Mouse (Mus musculus) thymus, postnatal 10 days (tissue): ENCODE measurements around the gene Stab1.

Source experiments
- DNase-seq, 2 experiments: peaks; one replicate each; pipeline ENCODE4 v3.0.0; 2021; ENCODE audit warnings: low spot score in 2 of 2

Gene Stab1

DNA sequence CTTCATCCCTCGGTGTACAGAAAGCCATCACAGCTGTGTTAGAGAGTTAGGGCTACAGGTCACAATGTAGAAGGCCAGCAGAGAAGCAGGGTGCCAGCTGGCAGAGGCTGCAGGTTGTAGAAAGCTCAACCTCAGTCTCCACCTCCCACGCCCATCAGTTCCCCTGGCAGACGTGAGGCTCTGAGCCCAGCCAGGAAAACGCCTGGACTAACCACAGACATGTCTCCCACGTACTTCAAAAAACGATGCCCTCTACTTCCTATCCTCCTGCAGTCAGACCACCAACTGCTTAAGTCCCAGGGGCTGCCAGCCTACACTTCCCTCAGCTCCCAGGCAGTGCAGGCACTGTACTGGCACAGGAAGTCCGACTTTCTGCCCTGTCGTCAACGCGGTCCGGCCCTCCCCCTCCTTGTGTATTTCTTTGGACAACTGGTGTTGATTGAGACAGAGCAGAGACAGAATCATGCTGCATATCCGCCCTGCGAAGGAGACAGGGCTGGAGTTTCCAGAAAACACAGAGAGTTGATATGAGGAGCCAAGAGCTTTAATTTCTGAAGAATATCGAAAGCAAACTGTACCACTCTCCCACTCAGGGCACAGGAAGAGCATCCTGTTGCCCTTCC is 26.6 kb upstream of the Stab1 start:
- DNase-seq, result no peak

DNA sequence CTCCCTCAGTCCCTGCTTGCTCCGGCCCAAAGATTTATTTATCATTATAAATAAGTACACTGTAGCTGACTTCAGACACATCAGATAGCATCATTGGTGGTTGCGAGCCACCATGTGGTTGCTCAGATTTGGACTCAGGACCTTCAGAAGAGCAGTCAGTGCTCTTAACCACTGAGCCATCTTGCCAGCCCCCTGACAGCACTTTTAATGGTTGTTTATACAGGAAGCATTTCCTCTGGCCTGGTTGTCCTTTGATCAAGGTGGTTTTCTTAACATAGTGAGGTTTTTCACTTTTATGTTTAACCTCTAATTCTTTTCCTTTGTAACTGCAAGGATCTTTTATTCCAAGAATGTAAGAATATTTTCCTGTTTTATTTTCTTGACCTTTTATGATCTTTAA is 26.0 kb upstream of the Stab1 start:
- DNase-seq, result no peak

DNA sequence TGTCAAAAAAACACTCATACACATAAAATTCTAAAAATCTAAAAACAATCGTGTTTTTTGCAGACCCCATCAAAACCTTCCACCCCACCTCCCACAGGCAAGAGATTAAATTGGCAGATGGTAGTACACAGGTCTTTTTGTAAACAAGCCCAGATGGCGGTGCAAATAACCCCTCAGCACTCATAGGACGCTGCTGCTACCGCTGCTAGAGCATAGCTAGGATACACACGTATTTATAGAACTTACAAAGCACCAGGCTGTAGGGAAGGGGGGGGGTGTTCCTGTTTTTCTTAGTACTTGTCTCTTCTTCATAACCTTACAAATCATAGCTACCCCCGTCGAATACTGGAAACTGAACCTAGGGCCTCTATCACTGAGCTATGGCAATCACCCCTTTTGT is 25.4 kb upstream of the Stab1 start:
- no peak for DNase-seq

DNA sequence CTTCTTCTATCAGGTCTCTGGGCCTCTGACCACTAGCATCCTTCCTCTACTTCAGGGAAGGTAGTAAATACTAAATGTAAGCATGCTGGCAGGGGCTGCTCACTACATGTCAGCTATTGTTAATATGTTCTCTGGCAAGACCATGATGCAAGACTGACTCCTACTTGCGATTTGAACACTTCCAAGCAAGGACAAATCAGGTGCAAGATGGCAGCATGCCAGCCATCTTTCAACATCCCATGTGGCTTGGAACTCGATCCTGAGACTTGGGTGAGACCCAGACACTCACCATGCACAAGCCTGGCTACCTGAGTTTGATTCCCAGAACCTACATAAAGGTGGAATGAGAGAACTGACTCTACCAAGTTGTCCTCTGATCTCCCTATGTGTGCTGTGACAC is 23.5 kb upstream of the Stab1 start:
- no peak for DNase-seq

DNA sequence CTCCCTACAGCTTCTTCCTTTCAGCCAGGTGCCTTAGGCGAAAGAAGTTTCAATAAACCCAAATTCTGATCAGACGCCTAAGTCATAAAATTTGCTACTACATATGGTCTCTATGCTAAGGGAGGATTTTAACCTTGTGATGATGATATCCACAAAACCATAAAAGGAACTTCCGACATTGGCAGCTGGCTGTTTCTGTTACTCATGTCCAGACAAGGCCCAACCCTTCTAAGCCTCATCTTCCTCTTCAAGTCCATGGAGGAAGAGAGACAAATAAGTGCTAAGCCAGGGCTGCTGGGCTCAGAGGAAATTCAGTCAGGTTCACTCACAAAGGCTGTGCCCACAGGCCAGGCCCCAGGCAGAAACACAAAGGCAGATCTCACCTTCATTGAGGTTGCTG is 20.9 kb upstream of the Stab1 start:
- no peak for DNase-seq

DNA sequence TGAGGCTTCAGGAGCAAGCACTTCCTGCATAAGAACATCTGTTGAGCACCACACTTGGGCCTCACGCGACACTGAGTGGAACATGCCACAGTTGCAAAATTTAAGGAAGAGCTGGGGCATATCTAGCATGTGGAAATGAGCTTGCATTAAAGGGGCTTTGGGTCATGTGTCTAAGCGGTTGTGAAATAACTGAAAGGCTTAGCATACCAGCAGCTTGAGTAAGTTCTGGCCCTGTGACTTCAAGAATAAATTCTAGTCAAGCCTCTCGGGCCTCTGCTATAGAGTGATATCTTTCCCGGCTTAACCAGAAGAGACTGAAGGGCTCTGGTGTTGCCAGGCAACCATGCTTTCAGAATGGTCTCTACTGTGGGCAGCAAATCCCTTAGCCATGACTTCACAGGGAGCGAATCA is 20.3 kb upstream of the Stab1 start:
- DNase-seq, result no peak

DNA sequence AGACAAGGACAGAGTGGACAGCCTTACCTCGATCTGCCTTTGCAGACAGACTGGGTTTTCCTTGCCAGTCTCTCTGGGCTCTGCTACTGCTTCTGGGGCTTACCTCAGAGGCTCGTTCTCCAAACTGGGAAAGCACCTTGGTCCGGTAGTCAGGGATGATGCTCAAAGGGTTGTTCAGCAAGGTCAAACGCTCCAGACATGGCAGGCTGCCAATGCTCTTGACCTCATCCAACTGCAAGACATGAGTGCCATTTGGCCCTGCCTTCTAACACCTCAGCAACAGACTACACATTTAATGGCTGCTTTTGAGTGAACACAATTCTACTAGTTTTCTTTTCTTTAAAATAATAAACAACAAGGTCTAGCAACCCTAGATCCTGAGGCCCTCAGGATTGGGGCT is 18.2 kb upstream of the Stab1 start:
- DNase-seq, result no peak

DNA sequence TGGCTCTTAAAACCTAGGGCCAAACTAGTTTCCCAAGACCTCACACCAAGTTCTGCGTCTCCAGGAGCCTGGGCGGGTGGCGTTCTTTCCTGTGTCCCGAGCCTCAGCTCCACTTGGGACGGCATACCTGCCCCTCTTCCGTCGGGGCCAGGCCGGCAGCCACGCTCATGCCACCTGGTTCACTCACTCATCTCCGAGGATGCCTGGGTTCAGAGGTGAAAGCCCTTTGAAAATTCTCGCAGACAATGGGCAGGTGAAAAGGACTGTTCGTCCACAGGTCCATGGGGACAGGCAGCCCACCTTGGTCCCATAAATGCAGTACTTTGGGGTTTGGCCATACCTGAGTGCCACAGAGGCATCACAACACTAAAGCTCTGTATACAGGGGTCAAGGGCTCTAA is 15.8 kb upstream of the Stab1 start:
- DNase-seq, result no peak

DNA sequence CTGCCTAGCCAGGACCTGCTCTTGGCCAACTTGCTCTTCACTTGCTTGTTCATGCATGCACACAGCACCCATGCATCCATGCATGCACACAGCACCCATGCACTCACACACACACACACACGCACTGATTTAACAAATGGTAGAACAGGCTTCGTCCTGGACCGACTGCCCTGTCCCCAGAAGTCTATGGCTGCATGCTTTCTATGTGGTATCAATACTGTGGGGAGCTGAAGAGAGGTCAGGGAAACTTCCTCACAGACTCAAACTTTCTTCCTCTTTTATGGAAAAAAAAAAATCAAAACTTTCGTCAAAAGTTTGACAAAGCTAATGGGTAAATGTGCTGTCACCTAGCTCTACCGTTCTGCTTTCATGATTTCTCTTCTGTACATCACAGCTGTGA is 15.1 kb upstream of the Stab1 start:
- DNase-seq, result no peak

DNA sequence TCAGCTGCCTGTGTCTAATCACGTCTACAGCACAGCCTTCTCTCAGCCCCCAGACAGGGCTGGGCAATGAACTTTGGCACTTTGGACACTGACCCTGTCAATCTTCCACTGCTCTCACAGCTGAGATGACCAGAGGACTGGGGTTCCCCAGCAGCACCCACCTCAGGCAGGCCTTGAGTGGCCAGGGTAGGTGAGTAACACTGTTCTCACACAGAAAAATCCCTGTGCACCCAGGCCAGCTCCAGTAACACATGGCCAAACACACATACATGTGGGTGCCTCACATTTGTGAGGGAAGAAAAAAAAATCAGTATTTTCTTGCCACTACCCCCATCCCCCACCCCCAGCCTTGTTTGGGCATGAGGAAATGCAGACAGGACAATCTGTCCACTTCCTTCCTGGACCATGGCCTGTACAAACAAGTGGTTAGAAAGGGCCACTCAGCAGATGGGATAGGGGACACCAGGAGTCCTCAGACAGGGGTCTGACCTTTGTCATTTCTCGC is 14.4 kb upstream of the Stab1 start:
- no peak for DNase-seq

DNA sequence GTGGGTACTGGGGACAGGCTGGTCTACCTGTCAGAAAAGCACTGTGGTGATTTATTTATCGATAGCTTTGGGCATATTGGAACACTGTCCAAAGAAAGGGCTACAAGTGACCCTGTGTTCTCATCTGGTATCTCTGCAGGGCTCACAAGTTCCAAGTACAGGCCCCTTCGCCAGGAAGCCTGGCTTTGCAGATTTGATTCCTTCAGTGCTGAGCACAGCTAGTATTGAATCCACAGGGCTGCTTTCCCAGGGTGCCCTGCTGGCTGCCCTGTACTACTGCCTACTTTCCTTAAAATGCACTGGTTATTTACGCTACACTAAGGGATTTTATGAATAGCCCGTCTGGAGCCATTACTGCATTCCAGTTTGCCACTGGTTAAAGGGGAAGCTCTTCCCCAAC is 13.1 kb upstream of the Stab1 start:
- DNase-seq, result no peak

DNA sequence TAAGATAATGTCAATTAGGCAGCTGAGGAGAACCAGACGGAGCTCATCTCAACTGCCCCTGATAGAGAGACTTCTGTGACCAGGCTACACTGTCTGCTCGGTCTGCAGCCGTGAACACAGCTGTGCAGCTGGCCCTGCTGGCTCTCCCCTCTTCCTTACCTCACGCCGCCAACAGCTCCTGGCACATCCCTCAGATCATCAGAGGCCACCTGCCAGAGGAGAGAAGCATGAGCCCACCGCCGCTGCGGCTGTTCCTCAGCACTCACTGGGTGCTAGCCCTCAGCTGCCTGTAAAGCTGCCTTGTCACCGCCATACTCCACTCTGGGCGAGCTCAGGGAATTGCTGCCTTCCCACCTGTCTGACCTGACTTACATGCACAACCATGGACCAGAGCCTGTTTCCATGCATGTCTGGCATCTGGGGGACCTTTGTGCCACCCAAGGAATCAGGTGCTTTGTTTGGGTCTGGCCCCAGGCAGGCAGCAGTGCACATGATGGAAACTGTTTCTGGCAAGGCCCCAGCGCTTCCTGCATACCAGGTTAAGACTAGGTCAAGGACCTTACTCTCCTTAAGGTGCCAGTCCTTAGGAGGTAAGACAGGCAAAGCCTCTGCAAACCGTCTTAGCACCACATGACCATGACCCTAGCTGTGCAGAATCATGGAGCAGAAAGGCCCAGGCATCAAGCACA is 11.4 kb upstream of the Stab1 start:
- no peak for DNase-seq

DNA sequence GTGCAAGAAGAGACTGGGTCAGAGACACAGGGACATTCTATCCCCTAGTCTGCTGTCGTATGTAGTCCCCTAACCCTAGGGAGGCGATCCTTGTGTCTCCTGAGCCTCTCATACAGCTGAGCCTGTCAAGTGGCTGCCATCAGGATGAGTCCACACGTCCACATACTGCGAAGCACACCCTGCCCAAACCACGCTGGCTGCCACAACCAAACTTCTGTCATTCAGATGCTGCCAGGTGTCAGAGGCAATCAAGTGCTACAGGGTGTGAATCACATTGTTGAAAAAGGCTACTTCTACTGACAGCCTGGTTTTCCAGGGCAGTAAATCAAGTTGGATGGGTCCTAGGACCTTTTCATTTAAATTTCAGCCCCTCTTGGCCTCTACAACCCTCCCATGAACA is 9.3 kb upstream of the Stab1 start:
- DNase-seq, result no peak

DNA sequence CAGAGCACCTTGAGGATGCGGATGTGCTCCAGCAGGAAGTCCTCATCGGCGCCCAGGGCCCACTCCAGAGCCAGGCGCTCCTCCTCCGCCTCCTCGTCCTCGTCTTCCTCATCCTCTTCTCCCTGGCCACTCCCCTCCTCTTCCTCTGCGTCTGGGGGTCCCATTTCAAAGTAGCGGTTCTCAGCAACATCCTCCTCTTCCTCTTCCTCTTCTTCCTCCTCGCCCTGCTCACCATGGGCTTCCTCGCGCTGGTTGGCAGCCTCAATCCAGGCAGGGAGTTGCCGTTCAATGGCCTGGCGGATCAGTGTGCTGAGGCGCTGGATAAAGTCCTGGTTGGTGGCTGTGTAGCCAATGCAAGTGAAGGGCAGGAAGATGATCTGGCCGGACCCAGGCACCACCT is 8.8 kb upstream of the Stab1 start:
- DNase-seq, result no peak

DNA sequence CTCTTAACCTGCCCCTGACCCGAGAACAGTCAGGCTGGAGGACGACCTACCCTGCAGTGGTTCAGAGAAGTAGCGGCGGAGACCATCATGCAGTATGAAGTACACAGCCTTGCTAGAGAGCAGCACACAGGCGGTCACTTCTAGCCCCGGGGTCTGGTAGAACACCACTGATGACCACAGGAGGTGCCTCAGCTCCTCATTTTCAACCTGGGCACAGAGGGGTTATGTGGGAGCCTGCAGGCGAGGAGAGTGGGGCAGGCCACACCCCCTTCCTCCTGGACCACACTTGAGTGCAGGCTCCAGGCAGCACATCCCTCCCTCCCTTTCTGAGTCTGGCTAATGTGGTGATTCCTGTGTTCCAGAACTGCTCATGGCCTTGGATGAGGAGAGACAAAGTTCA is 5.1 kb upstream of the Stab1 start:
- no peak for DNase-seq

DNA sequence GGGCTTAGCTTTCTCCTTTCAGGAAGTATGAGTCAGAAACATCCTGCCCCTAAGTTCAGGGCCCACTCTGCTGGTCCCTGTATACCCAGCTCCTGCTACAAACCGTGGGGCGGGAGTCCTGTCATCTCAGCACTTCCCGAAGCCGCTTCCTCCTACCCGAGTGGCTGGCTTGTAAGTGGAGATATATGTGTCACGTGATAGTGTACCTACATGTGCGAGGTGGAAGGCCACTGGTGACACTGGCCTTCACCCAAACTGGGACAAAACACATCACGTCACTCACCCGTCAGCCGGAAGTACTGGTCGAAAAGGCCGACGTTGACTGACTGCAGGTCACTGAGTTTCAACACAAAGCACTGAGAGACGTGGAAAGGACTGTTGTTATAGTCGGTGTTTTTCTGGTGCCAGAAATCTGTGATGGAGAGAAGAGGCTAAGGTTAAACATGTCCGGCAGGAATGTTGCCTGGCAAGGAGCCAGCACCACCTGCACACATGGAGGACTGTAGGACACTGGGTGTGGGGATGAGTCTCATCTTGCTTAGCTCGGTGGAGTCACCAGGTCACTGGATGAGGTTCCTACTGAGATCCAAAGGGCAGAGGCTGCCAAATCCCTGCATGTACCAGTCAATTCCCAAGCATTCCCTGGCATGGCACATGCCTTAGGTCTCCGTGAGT is 4.5 kb upstream of the Stab1 start:
- DNase-seq, result no peak

DNA sequence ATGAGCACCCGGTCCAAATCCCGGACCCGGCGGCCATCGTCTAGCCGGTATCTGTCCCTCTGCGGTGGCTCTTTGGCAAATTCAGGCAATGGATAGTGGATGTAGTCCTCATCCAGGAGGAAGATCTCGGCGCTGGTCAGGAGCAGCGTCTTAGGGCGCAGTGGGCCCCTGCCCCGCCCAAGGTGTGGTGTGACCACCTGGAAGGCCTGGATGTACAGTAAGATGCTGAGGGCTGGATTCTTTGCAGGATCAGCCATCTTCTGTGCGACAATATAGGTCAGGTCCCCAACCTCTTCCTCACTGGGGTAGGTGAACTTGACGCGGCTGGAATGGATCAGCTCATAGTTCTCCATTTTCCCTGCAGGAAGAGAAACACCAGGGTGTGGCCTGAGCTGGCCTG is 3.4 kb upstream of the Stab1 start:
- DNase-seq, result no peak

DNA sequence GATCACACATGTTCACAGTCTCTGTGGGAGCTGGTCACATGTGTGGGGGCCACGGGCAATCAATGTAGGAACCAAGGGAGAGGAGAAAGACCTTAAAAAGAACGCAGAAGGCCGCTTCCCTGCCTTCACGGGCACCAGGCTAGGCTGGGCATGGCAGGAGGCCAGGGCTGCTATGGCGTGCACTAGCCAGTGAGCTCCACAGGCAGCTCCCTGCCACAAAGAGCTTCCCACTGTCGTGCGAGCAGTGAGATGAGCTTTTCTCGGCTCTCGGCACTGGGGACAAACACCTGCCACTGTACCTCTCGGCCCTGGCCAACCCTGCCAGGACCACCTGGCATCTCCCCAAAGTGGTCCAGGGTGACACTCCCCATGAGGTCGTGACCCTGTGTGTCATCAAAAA is 2.9 kb upstream of the Stab1 start:
- DNase-seq, result no peak

DNA sequence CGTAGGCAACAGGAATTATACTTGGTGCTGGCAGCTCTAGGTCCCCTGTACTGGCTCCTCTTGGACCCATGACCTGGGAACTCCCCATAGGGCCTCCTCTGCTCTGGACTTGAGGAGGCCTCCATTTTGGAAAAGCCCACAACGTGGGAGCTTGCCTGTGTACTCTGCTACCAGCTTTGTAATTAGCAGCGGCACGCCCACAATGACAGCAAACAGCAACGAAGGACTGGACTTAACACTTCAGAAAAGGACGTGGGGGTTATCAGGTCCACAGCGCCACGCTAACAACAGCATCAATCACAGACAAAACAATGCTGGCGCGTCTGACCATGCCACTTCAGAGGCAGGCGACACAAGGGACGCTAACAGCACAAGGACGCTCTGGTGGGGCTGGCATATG is 2.5 kb upstream of the Stab1 start:
- DNase-seq, result no peak

DNA sequence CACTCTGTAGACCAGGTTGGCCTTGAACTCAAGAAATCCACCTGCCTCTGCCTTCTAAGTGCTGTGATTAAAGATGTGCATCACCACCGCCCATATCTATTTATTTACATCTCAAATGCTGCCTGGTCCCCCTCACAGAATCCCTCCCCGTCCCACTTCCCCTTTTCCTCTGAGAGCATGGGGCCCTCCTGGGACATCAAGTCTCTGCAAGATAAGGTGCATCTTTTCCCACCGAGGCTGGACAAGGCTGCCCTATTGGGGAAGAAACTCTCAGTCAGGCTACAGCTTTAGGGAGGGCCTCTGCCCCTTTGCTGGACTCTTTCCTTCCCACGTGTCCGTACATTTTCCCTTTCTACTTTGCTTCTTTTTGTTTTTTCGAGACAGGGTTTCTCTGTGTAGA is 1.1 kb upstream of the Stab1 start:
- no peak for DNase-seq

DNA sequence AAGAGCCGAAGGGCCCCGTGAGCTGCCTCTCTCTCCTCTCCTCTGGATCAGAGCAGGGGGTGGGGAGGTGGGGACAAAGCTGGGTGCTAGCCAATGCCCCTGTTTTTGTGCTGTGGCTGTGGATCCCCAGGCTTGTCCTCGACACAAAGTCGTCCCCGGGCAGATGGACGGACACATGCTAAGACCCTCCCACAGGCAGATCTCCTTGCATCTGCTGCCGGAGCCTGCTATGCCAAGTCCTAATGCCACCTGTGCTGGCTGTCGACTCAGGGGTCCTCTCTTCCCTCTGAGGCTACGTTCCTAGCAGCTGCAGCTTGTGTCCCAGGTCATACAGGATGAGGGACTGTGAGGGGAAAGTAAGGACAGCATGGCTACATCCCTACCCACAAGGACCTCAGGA is 1.6 kb downstream of the Stab1 start:
- DNase-seq, result no peak

DNA sequence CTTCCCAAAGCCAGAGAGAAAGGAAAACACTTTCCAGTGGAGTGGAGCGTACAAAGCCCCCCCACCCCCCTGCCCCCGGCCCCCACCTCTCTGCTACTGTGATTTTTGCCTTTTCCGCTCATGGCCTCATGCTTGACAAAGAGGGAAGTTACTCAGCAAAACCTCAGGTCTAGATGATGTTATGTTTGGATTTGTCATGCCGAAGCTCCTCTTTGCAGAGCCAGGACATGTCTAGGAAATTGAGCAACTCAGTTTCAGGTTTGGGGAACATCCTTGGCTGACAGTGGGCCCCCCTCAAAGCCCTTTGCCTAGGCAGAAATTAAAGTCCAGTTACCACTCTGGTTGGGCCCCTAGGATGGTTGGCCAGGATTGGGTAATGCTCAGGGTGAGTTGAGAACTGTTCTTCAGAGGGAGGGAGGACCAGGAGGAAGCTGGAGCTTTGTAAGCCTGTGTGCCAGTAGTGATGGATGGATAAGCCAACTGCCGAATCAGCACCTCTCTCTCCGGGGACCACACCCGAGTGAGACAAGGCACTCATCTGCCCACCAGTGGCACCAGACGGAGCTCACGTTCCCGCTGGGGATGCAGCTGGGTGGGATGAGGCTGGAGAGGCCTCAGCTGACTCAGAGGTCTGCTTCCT is 2.3 kb downstream of the Stab1 start:
- no peak for DNase-seq

DNA sequence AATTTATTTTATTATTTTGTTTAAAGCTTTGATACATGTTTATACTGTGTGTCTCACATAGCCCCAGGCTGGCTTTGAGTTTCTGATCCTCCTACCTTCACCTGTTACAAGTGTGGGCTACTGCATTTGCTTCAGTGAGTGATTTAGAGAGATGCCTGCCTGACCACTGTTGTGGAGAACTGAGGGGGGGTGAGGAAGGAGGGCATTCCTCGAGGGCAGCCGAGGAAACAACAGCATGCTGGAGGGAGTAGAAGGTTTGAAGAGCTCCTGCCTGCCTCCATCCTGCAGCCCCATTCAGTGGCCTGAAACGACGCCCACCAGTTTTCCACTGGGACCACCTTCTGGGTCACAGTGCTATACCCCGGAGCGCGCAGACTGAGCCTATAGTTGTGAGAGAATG is 3.0 kb downstream of the Stab1 start:
- no peak for DNase-seq
